Comparison of ENCODE assay signal across 9 mouse cellular contexts in genomic region chr7:134471286-134471685, GRCm38 (mm10).
DNase-seq lines count a peak whose midpoint lies in the region; ATAC-seq and TF ChIP-seq lines count a peak whose summit lies in the region.
"Had no signal": no experiment of that assay in that cellular context is flagged by ENCODE, and none has a peak within 500 bp of the region (broad histone marks: within the 10 kb centered on the region; RNA-seq: fewer than 3 reads in every experiment).

No protein-coding gene starts in this region.

- no peak for DNase-seq in gastrocnemius, adult 2 months
- no peak for DNase-seq in gastrocnemius, adult 8-10 months (ENCODE audit: low spot score in 2 of 2)
- DNase-seq in neural tube, embryonic 10.5 days (ENCODE audit: extremely low spot score, low spot score) = peak; percentile 36
- peak; percentile 58 for DNase-seq in embryonic facial prominence, embryonic 10.5 days (ENCODE audit: low spot score)
- DNase-seq in spleen, adult 12 weeks (ENCODE audit: low spot score) = no peak
- DNase-seq in heart, adult 8-10 months (ENCODE audit: low spot score) = no peak

- TF ChIP-seq CTCF in gastrocnemius, adult 2 months (IDR thresholded peaks at IDR 0.05) = peak; percentile 41

- H3K9ac ChIP-seq in neural tube, embryonic 15.5 days (replicated peaks) = no peak overlapping the region

- H3K27ac ChIP-seq in gastrocnemius, adult 2 months = no peak overlapping the region
- H3K27ac ChIP-seq in neural tube, embryonic 15.5 days (replicated peaks) = no peak overlapping the region
- H3K27ac ChIP-seq in embryonic facial prominence, embryonic 10.5 days (replicated peaks) = no peak overlapping the region

- no peak overlapping the region for H3K4me3 ChIP-seq in gastrocnemius, adult 2 months
- H3K4me3 ChIP-seq in neural tube, embryonic 15.5 days (replicated peaks) = no peak overlapping the region
- H3K4me3 ChIP-seq in embryonic facial prominence, embryonic 10.5 days = no peak overlapping the region

- H3K4me1 ChIP-seq in neural tube, embryonic 15.5 days = no peaks in the 10 kb centered on the region
- no peaks in the 10 kb centered on the region for H3K4me1 ChIP-seq in embryonic facial prominence, embryonic 10.5 days

- H3K4me2 ChIP-seq in neural tube, embryonic 15.5 days = no peak overlapping the region

- no peaks in the 10 kb centered on the region for H3K27me3 ChIP-seq in neural tube, embryonic 15.5 days (replicated peaks)
- H3K27me3 ChIP-seq in embryonic facial prominence, embryonic 10.5 days (replicated peaks; ENCODE audit: low read depth, poor library complexity, severe bottlenecking) = no peaks in the 10 kb centered on the region
- H3K27me3 ChIP-seq: CH12.LX had no signal

- no peak for ATAC-seq in neural tube, embryonic 15.5 days (ENCODE audit: low FRiP score)
- ATAC-seq in megakaryocyte progenitor cell, adult 5-6 weeks (replicated peaks; ENCODE audit: poor library complexity) = peak; percentile 61

- intact Hi-C loops in gastrocnemius, adult 2 months (cut with DNase I) = no loop called here

- H3K9me3 ChIP-seq in neural tube, embryonic 15.5 days (replicated peaks) = no peaks in the 10 kb centered on the region
- no peaks in the 10 kb centered on the region for H3K9me3 ChIP-seq in embryonic facial prominence, embryonic 10.5 days

- H3K36me3 ChIP-seq in neural tube, embryonic 15.5 days = no peaks in the 10 kb centered on the region
- H3K36me3 ChIP-seq in embryonic facial prominence, embryonic 10.5 days (replicated peaks) = no peaks in the 10 kb centered on the region

- 38% methylated on average over 2 of the region's 2 CpGs for WGBS in neural tube, embryonic 15.5 days
- 30% methylated on average over 2 of the region's 2 CpGs for WGBS in embryonic facial prominence, embryonic 10.5 days

Comparison
In these comparisons a context has a peak if more than half of its experiments do, and no peak if none do; other contexts are left out.
1. DNase-seq: peak in neural tube, embryonic 10.5 days (single experiment) and embryonic facial prominence, embryonic 10.5 days (single experiment); none in gastrocnemius, adult 2 months (single experiment), gastrocnemius, adult 8-10 months (0 of 2), spleen, adult 12 weeks (single experiment) and heart, adult 8-10 months (single experiment).